Mouse (Mus musculus): ENCODE data around the gene Filip1l. TPM values are rescaled to one million over a fixed set of nuclear protein-coding genes. Genes with fewer than 3 reads are reported as not detected.

Filip1l gene
- polyA plus RNA-seq, 1 experiment from 2014 or later = 2.3 TPM

- no peaks in the 10 kb centered on the region for H3K9me3 ChIP-seq
- H3K9ac ChIP-seq (replicated peaks) = no peak overlapping the region
- 81% methylated on average over 7 of the region's 7 CpGs for WGBS
- H3K4me1 ChIP-seq = no peaks in the 10 kb centered on the region
- H3K4me2 ChIP-seq (replicated peaks) = no peak overlapping the region
- no peak overlapping the region for H3K27ac ChIP-seq (replicated peaks)
- H3K36me3 ChIP-seq = no peaks in the 10 kb centered on the region
- no peak overlapping the region for H3K4me3 ChIP-seq
- no peaks in the 10 kb centered on the region for H3K27me3 ChIP-seq
- ATAC-seq (replicated peaks) = no peak
These were observed 74.8 kb downstream of the Filip1l start for GRCm38 (mm10) chr16:57427516-57428285.

GRCm38 (mm10) chr16:57428977-57429376, 76.1 kb downstream of the Filip1l start:
- Histone ChIP-seq H3K9me3 (no peaks in the 10 kb centered on the region), H3K27me3 (no peaks in the 10 kb centered on the region), H3K4me1 (no peaks in the 10 kb centered on the region), H3K4me2 (replicated peaks) (no peak overlapping the region), H3K36me3 (no peaks in the 10 kb centered on the region), H3K9ac (replicated peaks) (no peak overlapping the region), H3K4me3 (no peak overlapping the region), H3K27ac (replicated peaks) (no peak overlapping the region)
- 90% methylated on average over 5 of the region's 5 CpGs for WGBS
- no peak for ATAC-seq (replicated peaks)

GRCm38 (mm10) chr16:57431294-57431693, 78.4 kb downstream of the Filip1l start:
- WGBS = 96% methylated on average over 3 of the region's 3 CpGs
- no peak overlapping the region for H3K9ac ChIP-seq (replicated peaks)
- H3K27ac ChIP-seq (replicated peaks) = no peak overlapping the region
- H3K9me3 ChIP-seq = no peaks in the 10 kb centered on the region
- ATAC-seq (replicated peaks) = no peak
- no peaks in the 10 kb centered on the region for H3K27me3 ChIP-seq
- no peak overlapping the region for H3K4me3 ChIP-seq
- H3K36me3 ChIP-seq = no peaks in the 10 kb centered on the region
- no peak overlapping the region for H3K4me2 ChIP-seq (replicated peaks)
- no peaks in the 10 kb centered on the region for H3K4me1 ChIP-seq

GRCm38 (mm10) chr16:57433173-57433572, 80.3 kb downstream of the Filip1l start:
- Histone ChIP-seq H3K27ac (replicated peaks) (no peak overlapping the region), H3K36me3 (no peaks in the 10 kb centered on the region), H3K9ac (replicated peaks) (no peak overlapping the region), H3K27me3 (no peaks in the 10 kb centered on the region), H3K4me1 (peaks cover 10% of the 10 kb centered on the region), H3K4me3 (no peak overlapping the region), H3K9me3 (no peaks in the 10 kb centered on the region), H3K4me2 (replicated peaks) (no peak overlapping the region)
- ATAC-seq (replicated peaks) = no peak
- 71% methylated on average over 4 of the region's 4 CpGs for WGBS

GRCm38 (mm10) chr16:57433671-57434070, 80.8 kb downstream of the Filip1l start:
- no peak for ATAC-seq (replicated peaks)
- Histone ChIP-seq H3K4me2 (replicated peaks) (no peak overlapping the region), H3K4me3 (no peak overlapping the region), H3K9me3 (no peaks in the 10 kb centered on the region), H3K36me3 (no peaks in the 10 kb centered on the region), H3K4me1 (peaks cover 15% of the 10 kb centered on the region), H3K27me3 (no peaks in the 10 kb centered on the region), H3K9ac (replicated peaks) (no peak overlapping the region), H3K27ac (replicated peaks) (no peak overlapping the region)
- WGBS = 90% methylated on average over 6 of the region's 6 CpGs

GRCm38 (mm10) chr16:57434640-57435039, 81.7 kb downstream of the Filip1l start:
- H3K9me3 ChIP-seq = no peaks in the 10 kb centered on the region
- H3K4me2 ChIP-seq (replicated peaks) = no peak overlapping the region
- no peak overlapping the region for H3K9ac ChIP-seq (replicated peaks)
- H3K4me3 ChIP-seq = no peak overlapping the region
- H3K27ac ChIP-seq (replicated peaks) = no peak overlapping the region
- 90% methylated on average over 3 of the region's 3 CpGs for WGBS
- H3K4me1 ChIP-seq = peaks cover 24% of the 10 kb centered on the region
- no peak for ATAC-seq (replicated peaks)
- H3K27me3 ChIP-seq = no peaks in the 10 kb centered on the region
- no peaks in the 10 kb centered on the region for H3K36me3 ChIP-seq

GRCm38 (mm10) chr16:57437523-57438287, 84.8 kb downstream of the Filip1l start:
- Histone ChIP-seq H3K4me3 (no peak overlapping the region), H3K4me1 (peaks cover 26% of the 10 kb centered on the region), H3K27ac (replicated peaks) (peak overlapping the region; percentile 67), H3K27me3 (no peaks in the 10 kb centered on the region), H3K36me3 (no peaks in the 10 kb centered on the region), H3K9ac (replicated peaks) (no peak overlapping the region), H3K9me3 (no peaks in the 10 kb centered on the region), H3K4me2 (replicated peaks) (no peak overlapping the region)
- ATAC-seq (replicated peaks) = peak; percentile 89
- 36% methylated on average over 11 of the region's 11 CpGs for WGBS

- H3K9ac ChIP-seq (replicated peaks) = no peak overlapping the region
- H3K27me3 ChIP-seq = no peaks in the 10 kb centered on the region
- no peak overlapping the region for H3K4me3 ChIP-seq
- peak; percentile 78 for ATAC-seq (replicated peaks)
- H3K36me3 ChIP-seq = no peaks in the 10 kb centered on the region
- peaks cover 26% of the 10 kb centered on the region for H3K4me1 ChIP-seq
- no peak overlapping the region for H3K4me2 ChIP-seq (replicated peaks)
- H3K27ac ChIP-seq (replicated peaks) = 0 out of 2 replicates have a peak overlapping the region, but pooled peaks have one; percentile 27
- WGBS = 36% methylated on average over 5 of the region's 5 CpGs
- no peaks in the 10 kb centered on the region for H3K9me3 ChIP-seq
These were observed 85.4 kb downstream of the Filip1l start for GRCm38 (mm10) chr16:57438288-57438685.

GRCm38 (mm10) chr16:57439206-57439605, 86.3 kb downstream of the Filip1l start:
- no peak overlapping the region for H3K4me2 ChIP-seq (replicated peaks)
- no peaks in the 10 kb centered on the region for H3K27me3 ChIP-seq
- no peak overlapping the region for H3K4me3 ChIP-seq
- H3K9ac ChIP-seq (replicated peaks) = no peak overlapping the region
- H3K9me3 ChIP-seq = no peaks in the 10 kb centered on the region
- H3K36me3 ChIP-seq = no peaks in the 10 kb centered on the region
- no peak overlapping the region for H3K27ac ChIP-seq (replicated peaks)
- 0 out of 2 replicates have a peak, but pooled peaks have one; percentile 13 for ATAC-seq (replicated peaks)
- H3K4me1 ChIP-seq = peaks cover 26% of the 10 kb centered on the region
- 65% methylated on average over 11 of the region's 11 CpGs for WGBS

- Histone ChIP-seq H3K36me3 (no peaks in the 10 kb centered on the region), H3K4me2 (replicated peaks) (no peak overlapping the region), H3K9ac (replicated peaks) (no peak overlapping the region), H3K4me3 (no peak overlapping the region), H3K4me1 (peaks cover 26% of the 10 kb centered on the region), H3K27ac (replicated peaks) (no peak overlapping the region), H3K9me3 (no peaks in the 10 kb centered on the region), H3K27me3 (no peaks in the 10 kb centered on the region)
- ATAC-seq (replicated peaks) = no peak
- 63% methylated on average over 10 of the region's 10 CpGs for WGBS
These were observed 88.0 kb downstream of the Filip1l start for GRCm38 (mm10) chr16:57440706-57441437.

GRCm38 (mm10) chr16:57445096-57446094, 92.5 kb downstream of the Filip1l start:
- Histone ChIP-seq H3K9ac (replicated peaks) (no peak overlapping the region), H3K27ac (replicated peaks) (no peak overlapping the region), H3K36me3 (no peaks in the 10 kb centered on the region), H3K9me3 (no peaks in the 10 kb centered on the region), H3K4me3 (no peak overlapping the region), H3K4me1 (no peaks in the 10 kb centered on the region), H3K27me3 (no peaks in the 10 kb centered on the region), H3K4me2 (replicated peaks) (no peak overlapping the region)
- 75% methylated on average over 10 of the region's 10 CpGs for WGBS
- no peak for ATAC-seq (replicated peaks)
